Mouse (Mus musculus) heart, postnatal 0 days (tissue): ENCODE results near the gene Col26a1. TPM values are rescaled to one million over a fixed set of nuclear protein-coding genes. Genes with fewer than 3 reads are reported as not detected.

ENCODE experiments used
- ATAC-seq: fragments of 200-750 bp; cut with Nextera tagmentation; 2 replicates; pipeline ENCODE4 v1.8.0; 2017; ENCODE audit warnings: low read depth, moderate number of reproducible peaks, moderate library complexity; ENCODE audit not compliant: insufficient read depth
- DNase-seq: peaks from one replicate; pipeline ENCODE4 v3.0.0-alpha.2; 2016; ENCODE audit warnings: low spot score
- H3K27ac ChIP-seq: fragments of 300-500 bp; sonication (generic); 2 replicates; pipeline ENCODE4 v1.5.1; 2014; ENCODE audit warnings: low read depth, mild to moderate bottlenecking
- H3K27me3 ChIP-seq: fragments of 300-500 bp; sonication (generic); 2 replicates; pipeline ENCODE4 v1.6.1; 2014; ENCODE audit warnings: low read length, mixed read lengths; ENCODE audit not compliant: control insufficient read depth, insufficient read depth
- H3K36me3 ChIP-seq: fragments of 300-500 bp; sonication (generic); replicated peaks from 2 replicates; pipeline ENCODE4 v1.6.1; 2014; ENCODE audit warnings: low read length, mixed read lengths; ENCODE audit not compliant: control insufficient read depth, insufficient read depth
- H3K4me1 ChIP-seq: fragments of 300-500 bp; sonication (generic); 2 replicates; pipeline ENCODE4 v1.6.1; 2014; ENCODE audit warnings: antibody characterized with exemption; ENCODE audit not compliant: control insufficient read depth, insufficient read depth
- H3K4me2 ChIP-seq: fragments of 300-500 bp; sonication (generic); 2 replicates; pipeline ENCODE4 v1.6.1; 2014; ENCODE audit warnings: low read depth, mild to moderate bottlenecking, low read length, moderate library complexity
- H3K4me3 ChIP-seq: fragments of 300-500 bp; sonication (generic); 2 replicates; pipeline ENCODE4 v1.5.1; 2014; ENCODE audit warnings: low read depth, low read length
- H3K9ac ChIP-seq: fragments of 300-500 bp; sonication (generic); replicated peaks from 2 replicates; pipeline ENCODE4 v1.6.1; 2014; ENCODE audit warnings: low read depth, low read length, mixed read lengths
- H3K9me3 ChIP-seq: fragments of 300-500 bp; sonication (generic); replicated peaks from 2 replicates; pipeline ENCODE4 v1.6.1; 2016; ENCODE audit warnings: low read length; ENCODE audit not compliant: control insufficient read depth
- CTCF ChIP-seq: IDR thresholded peaks from 2 replicates; pipeline ENCODE4 v1.5.1; 2016; ENCODE audit warnings: antibody characterized with exemption, control low read depth, low read depth
- EP300 ChIP-seq: IDR thresholded peaks from 2 replicates; pipeline ENCODE4 v1.6.1; 2016; ENCODE audit warnings: antibody characterized with exemption, low read depth
- WGBS: fragments of 180-500 bp; shearing (Covaris S2); extraction: QIAGEN DNeasy Blood & Tissue Kit; methylation state at CpG from one replicate; pipeline ENCODE4 v1.1.7; 2014; 5-methylcytosine and 5-hydroxymethylcytosine counted together
- polyA plus RNA-seq: library from polyadenylated mRNA; unstranded; fragments of >200 nt; fragmentation: Nextera tagmentation; extraction: Ambion mirVana; gene quantifications from 2 replicates; pipeline ENCODE4 v1.2.1, GENCODE M21; 2015
- total RNA-seq: library from RNA; depleted of rRNA; stranded (reverse); fragments of >200 nt; gene quantifications from 2 replicates; pipeline ENCODE4 v1.2.3, GENCODE M21; 2014; ENCODE audit warnings: low replicate concordance

The Col26a1 gene
- total and polyA plus RNA-seq, 2 experiments from 2014 or later: 4.1 to 9.9 TPM

DNA sequence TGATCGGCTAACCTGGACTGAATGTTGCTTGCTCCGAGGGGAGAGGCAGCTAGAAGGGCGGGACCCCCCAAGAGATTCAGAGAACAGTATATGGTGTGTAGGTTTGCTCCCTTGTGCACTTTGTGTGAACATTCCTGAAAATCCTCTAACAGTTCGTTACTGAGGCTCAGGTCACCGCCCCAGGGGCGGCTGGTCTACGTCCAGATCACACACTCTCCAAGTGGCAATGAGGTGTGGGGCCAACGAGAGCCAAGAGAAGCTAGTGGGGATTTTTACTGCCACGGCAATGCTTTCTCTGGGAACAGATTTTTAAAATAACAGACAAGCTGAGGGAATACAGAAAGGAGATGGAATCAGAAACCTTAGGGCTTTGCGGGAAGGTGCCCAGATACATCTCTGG, 8.7 kb downstream of the Col26a1 start:
- TF ChIP-seq EP300 (no peak), CTCF (no peak)
- H3K9me3 ChIP-seq: no peaks in the 10 kb centered on the region
- no peak overlapping the region for H3K4me2 ChIP-seq
- no peak overlapping the region for H3K27ac ChIP-seq
- H3K4me3 ChIP-seq: no peak overlapping the region
- no peaks in the 10 kb centered on the region for H3K27me3 ChIP-seq
- 53% methylated on average over 10 of the region's 10 CpGs for WGBS
- no peaks in the 10 kb centered on the region for H3K36me3 ChIP-seq
- no peak for DNase-seq
- no peaks in the 10 kb centered on the region for H3K4me1 ChIP-seq
- no peak for ATAC-seq
- H3K9ac ChIP-seq: no peak overlapping the region

- Histone ChIP-seq H3K4me3 (no peak overlapping the region), H3K36me3 (no peaks in the 10 kb centered on the region), H3K27me3 (no peaks in the 10 kb centered on the region), H3K4me2 (no peak overlapping the region), H3K27ac (no peak overlapping the region), H3K4me1 (no peaks in the 10 kb centered on the region), H3K9ac (no peak overlapping the region), H3K9me3 (no peaks in the 10 kb centered on the region)
- no peak for ATAC-seq
- 69% methylated on average over 8 of the region's 8 CpGs for WGBS
- DNase-seq: no peak
- TF ChIP-seq EP300: no peak
- no peak for TF ChIP-seq CTCF
These were observed 10.6 kb downstream of the Col26a1 start for GRCm38 (mm10) chr5:136872417-136872816.

DNA sequence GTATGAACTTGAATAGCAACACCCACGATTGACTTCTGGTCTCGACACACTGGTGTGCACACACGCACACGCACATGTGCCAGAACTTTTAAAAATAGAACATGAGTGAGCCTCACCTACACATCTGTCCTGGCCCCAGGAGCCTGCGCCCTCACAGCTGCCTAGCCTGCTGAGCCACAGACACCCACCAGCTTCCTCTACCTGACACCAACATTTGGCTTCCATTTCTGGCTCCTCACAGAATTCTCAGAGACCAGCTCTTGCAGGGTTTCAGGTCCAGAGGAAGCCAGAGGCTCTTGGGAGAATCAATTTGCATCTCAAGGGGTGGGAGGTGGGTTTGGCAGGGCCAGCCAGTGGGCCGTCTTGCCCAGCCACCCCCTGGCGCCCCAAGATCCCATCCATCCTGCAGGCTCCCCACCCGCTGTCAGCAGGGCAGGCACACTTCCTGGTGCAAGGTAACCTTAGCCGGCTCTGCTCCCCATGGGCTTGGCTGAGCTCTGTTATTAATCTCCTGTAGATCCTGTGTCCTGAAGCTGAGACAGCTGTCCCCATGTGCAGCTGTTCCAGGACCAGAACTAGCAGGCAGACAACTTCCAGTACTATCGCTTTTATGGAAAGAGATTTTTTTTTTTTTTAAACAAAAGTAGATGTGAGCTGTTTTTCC, 13.4 kb downstream of the Col26a1 start:
- H3K27ac ChIP-seq: peak overlapping the region; percentile 20; the same call in 1 of the 2 replicates
- no peaks in the 10 kb centered on the region for H3K36me3 ChIP-seq
- no peak overlapping the region for H3K4me3 ChIP-seq
- no peak for DNase-seq
- H3K27me3 ChIP-seq: no peaks in the 10 kb centered on the region
- TF ChIP-seq EP300 (no peak), CTCF (no peak)
- no peak overlapping the region for H3K9ac ChIP-seq
- 51% methylated on average over 10 of the region's 10 CpGs for WGBS
- no peaks in the 10 kb centered on the region for H3K4me1 ChIP-seq
- H3K4me2 ChIP-seq: no peak overlapping the region
- no peak for ATAC-seq
- H3K9me3 ChIP-seq: no peaks in the 10 kb centered on the region

DNA sequence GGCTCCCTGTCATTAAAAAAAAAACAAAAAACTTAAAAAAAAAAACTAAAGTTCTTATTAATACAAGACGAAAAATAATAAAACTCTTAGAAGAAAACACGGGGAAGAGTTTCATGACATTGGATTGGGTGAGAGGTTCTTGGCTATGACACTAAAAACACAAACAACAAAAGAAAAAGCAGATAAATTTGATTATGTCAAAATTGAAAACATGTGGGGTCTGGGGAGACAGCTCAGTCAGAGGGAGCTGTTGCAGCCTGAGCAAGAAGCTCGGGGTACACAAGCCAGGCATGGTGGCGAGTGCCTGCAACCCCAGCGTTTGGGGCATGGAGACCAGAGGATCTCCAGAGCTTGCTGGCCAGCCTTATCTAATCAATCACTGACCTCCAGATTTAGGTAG, 15.3 kb downstream of the Col26a1 start:
- Histone ChIP-seq H3K4me2 (no peak overlapping the region), H3K4me1 (no peaks in the 10 kb centered on the region), H3K36me3 (no peaks in the 10 kb centered on the region), H3K9me3 (no peaks in the 10 kb centered on the region), H3K27ac (no peak overlapping the region), H3K4me3 (no peak overlapping the region), H3K9ac (no peak overlapping the region), H3K27me3 (peaks cover 2% of the 10 kb centered on the region; the same call in 1 of the 2 replicates)
- DNase-seq (no peak), ATAC-seq (no peak)
- TF ChIP-seq CTCF (no peak), EP300 (no peak)
- 73% methylated on average over 5 of the region's 5 CpGs for WGBS

DNA sequence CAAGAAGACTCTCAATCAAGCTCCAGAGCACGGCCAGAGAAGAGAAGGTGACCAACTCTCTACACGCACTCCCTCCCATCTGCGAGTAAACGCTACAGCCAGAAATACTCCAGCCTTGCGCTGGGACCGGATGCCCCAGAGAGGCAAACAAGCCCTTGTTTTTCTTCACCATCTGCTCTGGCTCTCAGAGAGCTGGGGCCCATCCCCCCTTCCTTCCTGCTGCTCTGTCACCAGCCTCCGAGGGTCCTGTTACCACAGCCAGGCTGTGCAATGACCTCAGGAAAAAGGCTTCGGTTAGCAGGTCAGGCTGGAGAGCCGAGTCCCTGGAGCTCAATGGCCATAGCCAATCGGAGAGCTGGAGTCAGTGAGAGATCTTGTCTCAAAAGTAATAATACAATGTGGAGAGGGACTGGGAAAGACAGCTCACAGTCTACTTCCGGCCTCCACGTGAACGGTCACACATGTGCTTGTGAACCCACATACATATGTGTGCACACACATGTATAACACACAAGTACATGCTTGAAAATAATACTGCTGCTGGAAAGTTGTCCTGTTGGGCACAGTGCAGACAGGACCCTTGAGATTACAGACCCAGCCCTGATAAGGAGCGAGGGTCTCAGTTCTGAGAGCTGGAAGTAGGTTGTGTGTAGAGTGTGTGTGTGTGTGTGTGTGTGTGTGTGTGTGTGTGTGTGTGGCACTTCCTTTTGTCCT, 18.9 kb downstream of the Col26a1 start:
- Histone ChIP-seq H3K27me3 (peaks cover 17% of the 10 kb centered on the region; the same call in 1 of the 2 replicates), H3K4me2 (peak overlapping the region; percentile 17), H3K4me3 (no peak overlapping the region), H3K4me1 (no peaks in the 10 kb centered on the region; the same call in 1 of the 2 replicates), H3K27ac (peak overlapping the region; percentile 71), H3K9me3 (no peaks in the 10 kb centered on the region), H3K36me3 (no peaks in the 10 kb centered on the region), H3K9ac (no peak overlapping the region)
- peak; percentile 75 for DNase-seq
- WGBS: 7% methylated on average over 14 of the region's 14 CpGs
- TF ChIP-seq EP300 (peak; percentile 40; the same call in 1 of the 2 replicates), CTCF (no peak)
- ATAC-seq: peak; percentile 91
